Mouse (Mus musculus) testis, adult 2 months (tissue): Measurements from ENCODE around the gene Nkx2-2.
"Not testable (repeated sequence)": the region's sequence is repeated elsewhere in the genome, so short reads cannot be mapped to it uniquely, and the experiment has no call there.

Experiments
- CTCF ChIP-seq: fragments of 200-500 bp; IDR thresholded peaks from 2 replicates; pipeline ENCODE4 v1.5.1; 2012; ENCODE audit warnings: low read depth, mild to moderate bottlenecking, inconsistent platforms, low read length, moderate library complexity; ENCODE audit not compliant: control insufficient read depth, insufficient read depth, insufficient replicate concordance
- POLR2A ChIP-seq: fragments of 200-500 bp; IDR thresholded peaks from 2 replicates; pipeline ENCODE4 v1.6.1; 2012; ENCODE audit warnings: low read depth, mild to moderate bottlenecking, inconsistent platforms, low read length, moderate library complexity; ENCODE audit not compliant: control insufficient read depth

DNA sequence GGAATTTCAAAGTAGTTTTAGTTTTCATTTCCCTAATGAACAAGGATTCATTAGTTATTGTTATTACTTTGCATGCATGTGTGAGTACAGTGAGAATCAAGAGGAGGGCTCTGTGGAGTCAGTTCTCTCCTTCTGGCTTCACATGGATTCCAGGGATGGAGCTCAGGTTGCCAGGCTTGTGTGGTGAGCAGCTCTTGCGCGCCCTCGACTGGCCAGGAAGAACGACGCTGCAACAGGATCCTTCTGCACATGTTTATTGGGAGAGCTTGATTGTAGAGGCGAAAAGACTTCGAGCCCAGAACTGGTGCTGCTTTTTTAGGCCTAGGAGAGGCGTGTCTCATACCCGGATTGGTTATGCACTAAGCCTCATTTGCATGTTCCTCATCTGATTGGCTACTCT is 23.5 kb downstream of the Nkx2-2 start:
- not testable (repeated sequence) for TF ChIP-seq CTCF, POLR2A
